Mouse (Mus musculus): ENCODE data around the gene Samd8. TPM values are rescaled to one million over a fixed set of nuclear protein-coding genes. Genes with fewer than 3 reads are reported as not detected.

Gene Samd8
- polyA plus RNA-seq, 1 experiment from 2014 or later, result 12.5 TPM

- Histone ChIP-seq H3K27me3 (replicated peaks; ENCODE audit: control insufficient read depth, insufficient read depth, low read length) (no peaks in the 10 kb centered on the region), H3K27ac (ENCODE audit: low read length) (peak overlapping the region; percentile 76), H3K36me3 (ENCODE audit: control insufficient read depth, insufficient read depth, low read length) (no peaks in the 10 kb centered on the region), H3K4me2 (ENCODE audit: low read depth, low read length) (no peak overlapping the region), H3K4me3 (ENCODE audit: low read length) (no peak overlapping the region), H3K4me1 (ENCODE audit: control insufficient read depth, insufficient read depth, low read length) (0 out of 2 replicates have a peak, but pooled peaks cover 4% of the 10 kb centered on the region), H3K9ac (ENCODE audit: low read depth, low read length) (no peak overlapping the region), H3K9me3 (ENCODE audit: control insufficient read depth, low read length) (no peaks in the 10 kb centered on the region)
- WGBS, result 58% methylated on average over 3 of the region's 3 CpGs
- peak; percentile 93 for ATAC-seq
Measured at GRCm38 (mm10) chr14:21806631-21807160, 56.4 kb downstream of the Samd8 start.

- Histone ChIP-seq H3K9me3 (ENCODE audit: control insufficient read depth, low read length) (no peaks in the 10 kb centered on the region), H3K4me1 (ENCODE audit: control insufficient read depth, insufficient read depth, low read length) (0 out of 2 replicates have a peak, but pooled peaks cover 4% of the 10 kb centered on the region), H3K36me3 (ENCODE audit: control insufficient read depth, insufficient read depth, low read length) (no peaks in the 10 kb centered on the region), H3K27ac (ENCODE audit: low read length) (peak overlapping the region; percentile 8; the same call in 1 of the 2 replicates), H3K9ac (ENCODE audit: low read depth, low read length) (no peak overlapping the region), H3K27me3 (replicated peaks; ENCODE audit: control insufficient read depth, insufficient read depth, low read length) (no peaks in the 10 kb centered on the region), H3K4me3 (ENCODE audit: low read length) (no peak overlapping the region), H3K4me2 (ENCODE audit: low read depth, low read length) (no peak overlapping the region)
- 62% methylated on average over 8 of the region's 8 CpGs for WGBS
- ATAC-seq, result peak; percentile 37
Measured at GRCm38 (mm10) chr14:21808208-21808922, 58.0 kb downstream of the Samd8 start.

- Histone ChIP-seq H3K4me2 (ENCODE audit: low read depth, low read length) (no peak overlapping the region), H3K4me1 (ENCODE audit: control insufficient read depth, insufficient read depth, low read length) (peaks cover 7% of the 10 kb centered on the region; the same call in 1 of the 2 replicates), H3K9me3 (ENCODE audit: control insufficient read depth, low read length) (no peaks in the 10 kb centered on the region), H3K4me3 (ENCODE audit: low read length) (no peak overlapping the region), H3K27ac (ENCODE audit: low read length) (no peak overlapping the region), H3K36me3 (ENCODE audit: control insufficient read depth, insufficient read depth, low read length) (no peaks in the 10 kb centered on the region), H3K9ac (ENCODE audit: low read depth, low read length) (no peak overlapping the region), H3K27me3 (replicated peaks; ENCODE audit: control insufficient read depth, insufficient read depth, low read length) (no peaks in the 10 kb centered on the region)
- 93% methylated on average over 2 of the region's 2 CpGs for WGBS
- ATAC-seq, result no peak
Measured at GRCm38 (mm10) chr14:21809418-21809817, 59.1 kb downstream of the Samd8 start.

- Histone ChIP-seq H3K4me3 (ENCODE audit: low read length) (no peak overlapping the region), H3K36me3 (ENCODE audit: control insufficient read depth, insufficient read depth, low read length) (no peaks in the 10 kb centered on the region), H3K9ac (ENCODE audit: low read depth, low read length) (no peak overlapping the region), H3K4me2 (ENCODE audit: low read depth, low read length) (no peak overlapping the region), H3K9me3 (ENCODE audit: control insufficient read depth, low read length) (no peaks in the 10 kb centered on the region), H3K27ac (ENCODE audit: low read length) (no peak overlapping the region), H3K4me1 (ENCODE audit: control insufficient read depth, insufficient read depth, low read length) (peaks cover 4% of the 10 kb centered on the region; the same call in 1 of the 2 replicates), H3K27me3 (replicated peaks; ENCODE audit: control insufficient read depth, insufficient read depth, low read length) (no peaks in the 10 kb centered on the region)
- WGBS, result 88% methylated on average over 4 of the region's 4 CpGs
- ATAC-seq, result no peak
Measured at GRCm38 (mm10) chr14:21811301-21811700, 61.0 kb downstream of the Samd8 start.

GRCm38 (mm10) chr14:21811744-21812393 lies 61.5 kb downstream of the Samd8 start:
- Histone ChIP-seq H3K27me3 (replicated peaks; ENCODE audit: control insufficient read depth, insufficient read depth, low read length) (no peaks in the 10 kb centered on the region), H3K4me1 (ENCODE audit: control insufficient read depth, insufficient read depth, low read length) (peaks cover 7% of the 10 kb centered on the region), H3K9me3 (ENCODE audit: control insufficient read depth, low read length) (no peaks in the 10 kb centered on the region), H3K4me3 (ENCODE audit: low read length) (no peak overlapping the region), H3K27ac (ENCODE audit: low read length) (no peak overlapping the region), H3K9ac (ENCODE audit: low read depth, low read length) (no peak overlapping the region), H3K36me3 (ENCODE audit: control insufficient read depth, insufficient read depth, low read length) (no peaks in the 10 kb centered on the region), H3K4me2 (ENCODE audit: low read depth, low read length) (no peak overlapping the region)
- 84% methylated on average over 10 of the region's 10 CpGs for WGBS
- no peak for ATAC-seq

- Histone ChIP-seq H3K27me3 (replicated peaks; ENCODE audit: control insufficient read depth, insufficient read depth, low read length) (no peaks in the 10 kb centered on the region), H3K4me2 (ENCODE audit: low read depth, low read length) (no peak overlapping the region), H3K9ac (ENCODE audit: low read depth, low read length) (no peak overlapping the region), H3K9me3 (ENCODE audit: control insufficient read depth, low read length) (no peaks in the 10 kb centered on the region), H3K36me3 (ENCODE audit: control insufficient read depth, insufficient read depth, low read length) (no peaks in the 10 kb centered on the region), H3K4me1 (ENCODE audit: control insufficient read depth, insufficient read depth, low read length) (peaks cover 10% of the 10 kb centered on the region), H3K27ac (ENCODE audit: low read length) (no peak overlapping the region), H3K4me3 (ENCODE audit: low read length) (no peak overlapping the region)
- WGBS, result 27% methylated on average over 14 of the region's 14 CpGs
- peak; percentile 43; the same call in 1 of the 2 replicates for ATAC-seq
Measured at GRCm38 (mm10) chr14:21812590-21813162, 62.3 kb downstream of the Samd8 start.

- Histone ChIP-seq H3K4me1 (ENCODE audit: control insufficient read depth, insufficient read depth, low read length) (peaks cover 14% of the 10 kb centered on the region), H3K4me3 (ENCODE audit: low read length) (no peak overlapping the region), H3K27me3 (replicated peaks; ENCODE audit: control insufficient read depth, insufficient read depth, low read length) (no peaks in the 10 kb centered on the region), H3K36me3 (ENCODE audit: control insufficient read depth, insufficient read depth, low read length) (no peaks in the 10 kb centered on the region), H3K9ac (ENCODE audit: low read depth, low read length) (no peak overlapping the region), H3K9me3 (ENCODE audit: control insufficient read depth, low read length) (no peaks in the 10 kb centered on the region), H3K27ac (ENCODE audit: low read length) (no peak overlapping the region), H3K4me2 (ENCODE audit: low read depth, low read length) (no peak overlapping the region)
- 65% methylated on average over 4 of the region's 4 CpGs for WGBS
- ATAC-seq, result no peak
Measured at GRCm38 (mm10) chr14:21813216-21813615, 62.9 kb downstream of the Samd8 start.

GRCm38 (mm10) chr14:21813847-21814246 lies 63.5 kb downstream of the Samd8 start:
- no peak overlapping the region for H3K4me3 ChIP-seq (ENCODE audit: low read length)
- no peaks in the 10 kb centered on the region for H3K9me3 ChIP-seq (ENCODE audit: control insufficient read depth, low read length)
- no peak overlapping the region for H3K9ac ChIP-seq (ENCODE audit: low read depth, low read length)
- no peak for ATAC-seq
- H3K27me3 ChIP-seq (replicated peaks; ENCODE audit: control insufficient read depth, insufficient read depth, low read length), result no peaks in the 10 kb centered on the region
- 75% methylated on average over 3 of the region's 3 CpGs for WGBS
- H3K4me2 ChIP-seq (ENCODE audit: low read depth, low read length), result no peak overlapping the region
- peaks cover 14% of the 10 kb centered on the region for H3K4me1 ChIP-seq (ENCODE audit: control insufficient read depth, insufficient read depth, low read length)
- no peak overlapping the region for H3K27ac ChIP-seq (ENCODE audit: low read length)
- H3K36me3 ChIP-seq (ENCODE audit: control insufficient read depth, insufficient read depth, low read length), result no peaks in the 10 kb centered on the region

GRCm38 (mm10) chr14:21814606-21815005 lies 64.3 kb downstream of the Samd8 start:
- peaks cover 14% of the 10 kb centered on the region for H3K4me1 ChIP-seq (ENCODE audit: control insufficient read depth, insufficient read depth, low read length)
- H3K9me3 ChIP-seq (ENCODE audit: control insufficient read depth, low read length), result no peaks in the 10 kb centered on the region
- H3K4me3 ChIP-seq (ENCODE audit: low read length), result no peak overlapping the region
- H3K4me2 ChIP-seq (ENCODE audit: low read depth, low read length), result no peak overlapping the region
- 95% methylated on average over 4 of the region's 4 CpGs for WGBS
- H3K36me3 ChIP-seq (ENCODE audit: control insufficient read depth, insufficient read depth, low read length), result no peaks in the 10 kb centered on the region
- no peak overlapping the region for H3K9ac ChIP-seq (ENCODE audit: low read depth, low read length)
- H3K27me3 ChIP-seq (replicated peaks; ENCODE audit: control insufficient read depth, insufficient read depth, low read length), result no peaks in the 10 kb centered on the region
- H3K27ac ChIP-seq (ENCODE audit: low read length), result no peak overlapping the region
- no peak for ATAC-seq

Measured in intestine, embryonic 16.5 days (tissue).